Mouse (Mus musculus): ENCODE data around the gene Zfp446. TPM values are rescaled to one million over a fixed set of nuclear protein-coding genes. Genes with fewer than 3 reads are reported as not detected.

Gene Zfp446
- total and polyA plus RNA-seq, 3 experiments = 7.8 to 12.9 (median 12.8) TPM

DNA sequence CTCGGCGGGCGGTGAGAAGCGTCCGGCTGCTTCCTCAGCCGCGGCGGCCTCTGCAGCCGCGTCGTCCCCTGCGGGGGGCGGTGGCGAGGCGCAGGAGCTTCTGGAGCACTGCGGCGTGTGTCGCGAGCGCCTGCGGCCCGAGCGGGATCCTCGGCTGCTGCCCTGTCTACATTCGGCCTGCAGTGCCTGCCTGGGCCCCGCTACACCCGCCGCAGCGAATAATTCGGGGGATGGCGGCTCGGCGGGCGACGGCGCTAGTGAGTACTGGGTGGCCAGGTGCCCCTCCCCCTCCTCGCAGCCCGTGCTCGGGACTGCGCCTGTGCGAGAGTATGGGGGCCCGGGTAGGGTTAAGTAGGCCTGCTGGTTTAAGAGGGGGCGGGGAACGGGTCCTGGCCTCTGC lies 47.2 kb downstream of the Zfp446 start:
- Histone ChIP-seq H3K27ac (ENCODE audit: insufficient read depth, low read depth) (peak overlapping the region; percentile 80), H3K79me2 (replicated peaks; ENCODE audit: control insufficient read depth, extremely low read depth, insufficient read depth, poor library complexity, severe bottlenecking) (peaks cover 32% of the 10 kb centered on the region), H3K4me2 (ENCODE audit: insufficient read depth, low read depth, poor library complexity, severe bottlenecking) (peak overlapping the region; percentile 92), H3K9ac (ENCODE audit: insufficient read depth, low read depth) (peak overlapping the region; percentile 78), H3K9me3 (replicated peaks; ENCODE audit: low read length) (no peaks in the 10 kb centered on the region), H3K4me1 (ENCODE audit: control insufficient read depth in 1 of 2, insufficient read depth in 2 of 2) (peaks cover 10 to 44% of the 10 kb centered on the region in 2 experiments; a peak in 3 of 4 replicates), H3K4me3 (replicated peaks in 1 of 3; ENCODE audit: low read depth in 2 of 3, low read length in 2 of 3, poor library complexity in 1 of 3) (peak overlapping the region; percentile 92 to 100 (median 94)), H3K27me3 (replicated peaks) (no peaks in the 10 kb centered on the region), H3K36me3 (replicated peaks in 1 of 2; ENCODE audit: control insufficient read depth in 1 of 2, insufficient read depth in 1 of 2, low read length in 1 of 2) (peaks cover 40 to 46% of the 10 kb centered on the region in 2 experiments)
- in situ Hi-C loops (cut with MboI; ENCODE audit: low pct_ligation_motif_present, low pct_unique_long_range_greater_than_20kb, low sequenced_read_pairs) = loop anchor here (25.0 kb wide), 1 partner anchor 538 kb away; the partner anchor contains the start of gene Zfp606
- dilution Hi-C loops (cut with MboI; ENCODE audit: extremely low pct_ligation_motif_present, extremely low pct_unique_long_range_greater_than_20kb, low sequenced_read_pairs) = no loop called here
- TF ChIP-seq MAFK (IDR thresholded peaks at IDR 0.05; ENCODE audit: insufficient replicate concordance, low read length) (no peak), JUN (IDR thresholded peaks at IDR 0.05; ENCODE audit: insufficient read depth, low read depth, low read length) (no peak), POLR2A (IDR thresholded peaks at IDR 0.05; ENCODE audit: low read depth, low read length) (no peak), MAZ (IDR thresholded peaks at IDR 0.05; ENCODE audit: low read depth, low read length) (no peak), MXI1 (IDR thresholded peaks at IDR 0.05; ENCODE audit: low read depth, low read length) (peak; percentile 9; the same call in 1 of the 2 replicates), ZNF384 (IDR thresholded peaks at IDR 0.05; ENCODE audit: low read depth, low read length) (no peak), CTCF (conservative IDR thresholded peaks at IDR 0.05 in 1 of 2, IDR thresholded peaks at IDR 0.05 in 1 of 2; ENCODE audit: low read depth in 2 of 2, low read length in 2 of 2) (peak in 1 of 2 experiments; percentile 33; a peak in 1 of 4 replicates), HCFC1 (IDR thresholded peaks at IDR 0.05; ENCODE audit: low read depth, low read length) (peak; percentile 60), MYC (IDR thresholded peaks at IDR 0.05; ENCODE audit: low read depth, low read length) (no peak), BHLHE40 (IDR thresholded peaks at IDR 0.05; ENCODE audit: low read depth, low read length) (peak; percentile 64; the same call in 1 of the 2 replicates), MAX (IDR thresholded peaks at IDR 0.05; ENCODE audit: low read length) (no peak), NRF1 (IDR thresholded peaks at IDR 0.05; ENCODE audit: low read depth, low read length) (peak; percentile 83), ZMIZ1 (IDR thresholded peaks at IDR 0.05; ENCODE audit: low read depth, low read length) (peak; percentile 6; the same call in 1 of the 2 replicates), KAT2A (IDR thresholded peaks at IDR 0.05; ENCODE audit: insufficient replicate concordance, low read length) (no peak), CHD2 (IDR thresholded peaks at IDR 0.05; ENCODE audit: low read length) (peak; percentile 83)
- DNase-seq (ENCODE audit: extremely low read depth) = peak; percentile 74

DNA sequence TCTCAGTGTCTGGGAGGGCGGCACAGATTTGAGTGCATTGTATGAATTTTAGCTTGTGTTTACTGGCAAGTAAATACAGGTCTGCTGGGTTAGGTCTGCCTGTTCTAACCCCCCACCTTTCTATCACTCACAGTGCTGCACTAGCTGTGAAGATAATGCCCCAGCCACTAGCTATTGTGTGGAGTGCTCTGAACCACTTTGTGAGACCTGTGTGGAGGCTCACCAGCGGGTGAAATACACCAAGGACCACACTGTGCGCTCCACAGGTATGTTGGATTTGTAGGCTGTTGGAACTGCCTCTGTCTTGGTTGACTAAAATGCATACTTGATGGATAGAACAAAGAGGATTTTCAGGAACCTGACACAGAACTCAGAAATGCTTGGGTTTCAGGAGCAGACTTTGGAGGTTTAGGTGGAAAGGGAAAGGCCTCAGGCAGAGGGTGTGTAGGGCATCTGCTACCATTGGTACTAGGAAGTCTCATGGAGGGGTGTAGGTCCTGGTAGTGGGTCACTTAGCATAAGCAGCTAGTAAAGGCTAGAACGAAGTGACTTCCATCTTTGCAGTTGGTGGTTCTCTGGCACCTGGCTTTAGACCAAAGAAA lies 48.0 kb downstream of the Zfp446 start:
- peaks cover 10 to 51% of the 10 kb centered on the region in 2 experiments; a peak in 3 of 4 replicates for H3K4me1 ChIP-seq (ENCODE audit: control insufficient read depth in 1 of 2, insufficient read depth in 2 of 2)
- peaks cover 32% of the 10 kb centered on the region for H3K79me2 ChIP-seq (replicated peaks; ENCODE audit: control insufficient read depth, extremely low read depth, insufficient read depth, poor library complexity, severe bottlenecking)
- dilution Hi-C loops (cut with MboI; ENCODE audit: extremely low pct_ligation_motif_present, extremely low pct_unique_long_range_greater_than_20kb, low sequenced_read_pairs) = no loop called here
- H3K4me2 ChIP-seq (ENCODE audit: insufficient read depth, low read depth, poor library complexity, severe bottlenecking) = peak overlapping the region; percentile 92
- peak overlapping the region; percentile 78 for H3K9ac ChIP-seq (ENCODE audit: insufficient read depth, low read depth)
- peaks cover 48 to 55% of the 10 kb centered on the region in 2 experiments for H3K36me3 ChIP-seq (replicated peaks in 1 of 2; ENCODE audit: control insufficient read depth in 1 of 2, insufficient read depth in 1 of 2, low read length in 1 of 2)
- no peak overlapping the region for H3K27ac ChIP-seq (ENCODE audit: insufficient read depth, low read depth)
- H3K27me3 ChIP-seq (replicated peaks) = no peaks in the 10 kb centered on the region
- TF ChIP-seq SIN3A (IDR thresholded peaks at IDR 0.05; ENCODE audit: low read length) (peak; percentile 52; the same call in 1 of the 2 replicates), ETS1 (conservative IDR thresholded peaks at IDR 0.05; ENCODE audit: low read depth, low read length) (no peak)
- H3K4me3 ChIP-seq (replicated peaks in 1 of 3; ENCODE audit: low read depth in 2 of 3, low read length in 2 of 3, poor library complexity in 1 of 3) = peak overlapping the region; percentile 92 to 100 (median 94)
- H3K9me3 ChIP-seq (replicated peaks; ENCODE audit: low read length) = no peaks in the 10 kb centered on the region
- in situ Hi-C loops (cut with MboI; ENCODE audit: low pct_ligation_motif_present, low pct_unique_long_range_greater_than_20kb, low sequenced_read_pairs) = no loop called here
- DNase-seq (ENCODE audit: extremely low read depth) = no peak

All from CH12.LX (cell line).